Mouse (Mus musculus) natural killer cell, adult 2 months (primary cell): ENCODE data around the gene Whamm.

ENCODE experiments used
- DNase-seq, 2 experiments: peaks; one replicate each; pipeline ENCODE4 v3.0.0; 2022; ENCODE audit warnings: low spot score in 2 of 2

Gene Whamm

GRCm38 (mm10) chr7:81563506-81564015, 7.5 kb upstream of the Whamm start:
- no peak for DNase-seq

- no peak for DNase-seq
Measured at GRCm38 (mm10) chr7:81564766-81565165, 6.3 kb upstream of the Whamm start.

GRCm38 (mm10) chr7:81565381-81566055, 5.5 kb upstream of the Whamm start:
- DNase-seq, result no peak

GRCm38 (mm10) chr7:81566332-81566731, 4.7 kb upstream of the Whamm start:
- DNase-seq, result no peak

GRCm38 (mm10) chr7:81566892-81567291, 4.2 kb upstream of the Whamm start, which contains the start of gene Fsd2:
Gene Fsd2, minus strand, starts transcription at chr7:81566944.
- no peak for DNase-seq

- no peak for DNase-seq
Measured at GRCm38 (mm10) chr7:81567396-81567795, 3.7 kb upstream of the Whamm start.

- no peak for DNase-seq
Measured at GRCm38 (mm10) chr7:81569851-81570250, 1.2 kb upstream of the Whamm start.

- no peak for DNase-seq
Measured at GRCm38 (mm10) chr7:81570271-81570670, 795 bp upstream of the Whamm start.

GRCm38 (mm10) chr7:81570752-81571107, 336 bp upstream of the Whamm start:
- DNase-seq, result no peak

GRCm38 (mm10) chr7:81571941-81572441, 925 bp downstream of the Whamm start:
- no peak for DNase-seq

- no peak for DNase-seq
Measured at GRCm38 (mm10) chr7:81572610-81573268, 1.7 kb downstream of the Whamm start.

- no peak for DNase-seq
Measured at GRCm38 (mm10) chr7:81573397-81573796, 2.3 kb downstream of the Whamm start.

GRCm38 (mm10) chr7:81573821-81574220, 2.8 kb downstream of the Whamm start:
- DNase-seq, result no peak

- no peak for DNase-seq
Measured at GRCm38 (mm10) chr7:81575606-81576005, 4.5 kb downstream of the Whamm start.

GRCm38 (mm10) chr7:81577872-81578271, 6.8 kb downstream of the Whamm start:
- no peak for DNase-seq

- no peak for DNase-seq
Measured at GRCm38 (mm10) chr7:81578413-81578812, 7.3 kb downstream of the Whamm start.

- DNase-seq, result no peak
Measured at GRCm38 (mm10) chr7:81579312-81579711, 8.2 kb downstream of the Whamm start.

GRCm38 (mm10) chr7:81583512-81583911, 12.4 kb downstream of the Whamm start:
- DNase-seq, result no peak

- DNase-seq, result no peak
Measured at GRCm38 (mm10) chr7:81585326-81585725, 14.3 kb downstream of the Whamm start.

- DNase-seq, result no peak
Measured at GRCm38 (mm10) chr7:81587238-81587637, 16.2 kb downstream of the Whamm start.

- DNase-seq, result no peak
Measured at GRCm38 (mm10) chr7:81592686-81593085, 21.6 kb downstream of the Whamm start.

GRCm38 (mm10) chr7:81593387-81593786, 22.3 kb downstream of the Whamm start:
- DNase-seq, result no peak

GRCm38 (mm10) chr7:81595056-81595455, 24.0 kb downstream of the Whamm start:
- DNase-seq, result no peak
